Mouse (Mus musculus): ENCODE measurements around the gene Bcar3. TPM values are rescaled to one million over a fixed set of nuclear protein-coding genes. Genes with fewer than 3 reads are reported as not detected.

Bcar3 gene
- total RNA-seq, 2 experiments from 2014 or later = 0.34 TPM; not detected in 1

DNA sequence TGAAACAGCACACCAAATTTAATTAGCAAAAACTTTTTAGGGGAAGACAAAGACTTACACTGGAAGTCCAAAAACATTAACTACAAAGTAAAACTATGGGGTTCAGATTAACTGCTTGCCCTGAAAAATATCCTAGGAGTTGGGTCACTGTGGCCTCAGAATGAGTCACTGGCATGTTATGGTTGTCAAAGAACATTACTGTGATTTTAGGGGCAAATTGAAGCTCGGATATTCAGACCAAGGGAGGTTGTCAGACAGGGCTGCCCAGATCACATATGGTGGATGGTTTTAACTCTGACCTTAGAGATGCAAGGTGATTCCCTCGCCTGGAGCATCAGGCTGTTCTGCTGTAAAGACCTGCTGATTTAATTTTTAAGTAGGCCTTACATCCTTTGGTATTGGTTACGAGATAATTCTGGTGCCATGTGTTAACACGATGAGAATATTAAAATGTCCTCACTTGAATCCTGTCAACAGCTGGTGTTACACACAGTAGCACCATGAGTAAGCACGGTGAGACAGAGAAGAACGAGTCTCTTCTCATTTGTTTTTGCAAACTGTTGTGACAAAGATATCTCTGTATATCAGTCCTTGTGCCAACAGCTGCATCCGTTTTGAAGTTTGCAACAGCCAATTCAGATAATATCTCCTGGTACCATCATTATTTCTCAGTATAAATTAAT is 144.3 kb downstream of the Bcar3 start:
- ATAC-seq (replicated peaks; ENCODE audit: low FRiP score, poor library complexity, severe bottlenecking) = no peak

DNA sequence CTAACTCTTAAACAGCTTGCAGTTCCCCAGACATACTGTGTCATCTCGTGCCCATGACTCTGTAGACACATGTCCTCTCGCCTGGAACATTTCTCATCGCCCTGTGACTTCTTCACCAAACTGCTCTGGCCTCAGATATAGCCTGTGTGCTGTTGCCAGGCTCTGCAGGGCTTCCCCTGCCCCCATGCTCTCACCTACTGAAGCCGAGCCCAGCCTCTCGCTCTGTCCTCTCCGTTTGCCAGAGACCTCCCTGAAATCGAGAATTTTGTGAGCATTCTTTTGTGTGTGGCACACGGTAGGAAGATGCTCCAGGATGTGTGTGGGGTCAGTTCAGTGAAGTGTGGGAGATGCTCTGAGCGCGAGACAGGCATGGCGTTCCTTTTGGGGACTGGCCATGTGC is 151.8 kb downstream of the Bcar3 start:
- no peak for ATAC-seq (replicated peaks; ENCODE audit: low FRiP score, poor library complexity, severe bottlenecking)

GRCm38 (mm10) chr3:122446678-122447077 is 152.7 kb downstream of the Bcar3 start:
- ATAC-seq (replicated peaks; ENCODE audit: low FRiP score, poor library complexity, severe bottlenecking) = no peak

- no peak for ATAC-seq (replicated peaks; ENCODE audit: low FRiP score, poor library complexity, severe bottlenecking)
Observed at GRCm38 (mm10) chr3:122448196-122448595, 154.3 kb downstream of the Bcar3 start.

GRCm38 (mm10) chr3:122450041-122450440 is 156.1 kb downstream of the Bcar3 start:
- no peak for ATAC-seq (replicated peaks; ENCODE audit: low FRiP score, poor library complexity, severe bottlenecking)

GRCm38 (mm10) chr3:122453875-122454274 is 159.9 kb downstream of the Bcar3 start:
- no peak for ATAC-seq (replicated peaks; ENCODE audit: low FRiP score, poor library complexity, severe bottlenecking)

GRCm38 (mm10) chr3:122456156-122456555 is 162.2 kb downstream of the Bcar3 start:
- ATAC-seq (replicated peaks; ENCODE audit: low FRiP score, poor library complexity, severe bottlenecking) = no peak

DNA sequence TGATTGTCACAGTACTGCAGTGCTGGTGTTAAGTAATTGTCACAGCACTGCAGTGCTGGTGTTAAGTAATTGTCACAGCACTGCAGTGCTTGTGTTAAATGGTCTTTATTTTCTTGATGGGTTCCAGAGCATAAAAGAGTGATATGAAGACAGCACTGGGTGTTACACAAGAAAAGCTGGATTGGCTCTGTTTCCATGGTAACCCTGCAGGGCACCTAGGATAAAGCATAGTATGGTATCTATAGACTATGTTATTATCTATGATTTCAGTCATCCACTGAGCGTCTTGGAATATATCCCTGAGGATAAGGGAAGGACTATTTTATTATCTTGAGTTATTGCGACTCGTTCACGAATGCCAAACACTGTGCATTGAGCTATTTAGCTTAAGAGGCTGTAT is 162.9 kb downstream of the Bcar3 start:
- ATAC-seq (replicated peaks; ENCODE audit: low FRiP score, poor library complexity, severe bottlenecking) = no peak

DNA sequence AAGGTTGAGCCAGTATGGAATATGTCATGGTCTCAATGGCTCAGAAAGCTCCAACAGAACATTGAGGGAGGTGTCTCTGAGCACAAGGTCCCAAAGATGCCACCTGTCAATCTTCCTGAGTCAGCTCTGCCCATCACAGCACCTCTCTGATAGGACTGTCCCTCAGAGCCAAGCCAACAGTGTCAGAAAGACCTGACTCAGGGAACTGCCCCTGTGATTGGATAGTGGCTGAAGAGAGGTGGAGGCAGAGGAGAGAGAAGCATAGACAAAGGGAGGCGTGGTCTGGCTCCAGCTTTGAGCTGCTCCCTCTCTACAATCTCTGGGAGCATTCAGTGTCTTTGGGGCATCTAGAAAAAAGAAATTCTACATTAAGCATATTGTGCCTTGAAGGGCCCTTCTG is 163.8 kb downstream of the Bcar3 start:
- ATAC-seq (replicated peaks; ENCODE audit: low FRiP score, poor library complexity, severe bottlenecking) = no peak

DNA sequence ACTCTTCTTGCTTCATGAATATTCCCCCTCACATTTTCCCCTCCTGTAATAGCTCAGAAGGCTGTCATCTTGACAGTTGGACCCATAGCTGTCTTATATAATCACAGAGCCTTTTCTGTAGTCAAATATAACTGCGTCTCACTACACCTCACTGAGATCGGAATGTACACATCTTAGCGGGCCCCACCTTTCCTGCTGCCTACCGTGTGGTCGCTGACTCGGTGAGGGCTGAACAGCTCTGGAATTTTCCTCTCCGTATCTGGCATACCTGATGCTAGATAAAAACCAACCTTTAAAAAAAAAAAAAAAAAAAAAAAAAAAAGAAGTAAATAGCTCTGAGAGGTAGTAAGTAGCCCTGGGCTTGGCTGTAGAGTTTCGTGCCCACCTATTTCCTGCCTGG is 164.8 kb downstream of the Bcar3 start:
- no peak for ATAC-seq (replicated peaks; ENCODE audit: low FRiP score, poor library complexity, severe bottlenecking)

- ATAC-seq (replicated peaks; ENCODE audit: low FRiP score, poor library complexity, severe bottlenecking) = no peak
Observed at GRCm38 (mm10) chr3:122460848-122461511, 167.0 kb downstream of the Bcar3 start.

GRCm38 (mm10) chr3:122461512-122461881 is 167.6 kb downstream of the Bcar3 start:
- ATAC-seq (replicated peaks; ENCODE audit: low FRiP score, poor library complexity, severe bottlenecking) = no peak

DNA sequence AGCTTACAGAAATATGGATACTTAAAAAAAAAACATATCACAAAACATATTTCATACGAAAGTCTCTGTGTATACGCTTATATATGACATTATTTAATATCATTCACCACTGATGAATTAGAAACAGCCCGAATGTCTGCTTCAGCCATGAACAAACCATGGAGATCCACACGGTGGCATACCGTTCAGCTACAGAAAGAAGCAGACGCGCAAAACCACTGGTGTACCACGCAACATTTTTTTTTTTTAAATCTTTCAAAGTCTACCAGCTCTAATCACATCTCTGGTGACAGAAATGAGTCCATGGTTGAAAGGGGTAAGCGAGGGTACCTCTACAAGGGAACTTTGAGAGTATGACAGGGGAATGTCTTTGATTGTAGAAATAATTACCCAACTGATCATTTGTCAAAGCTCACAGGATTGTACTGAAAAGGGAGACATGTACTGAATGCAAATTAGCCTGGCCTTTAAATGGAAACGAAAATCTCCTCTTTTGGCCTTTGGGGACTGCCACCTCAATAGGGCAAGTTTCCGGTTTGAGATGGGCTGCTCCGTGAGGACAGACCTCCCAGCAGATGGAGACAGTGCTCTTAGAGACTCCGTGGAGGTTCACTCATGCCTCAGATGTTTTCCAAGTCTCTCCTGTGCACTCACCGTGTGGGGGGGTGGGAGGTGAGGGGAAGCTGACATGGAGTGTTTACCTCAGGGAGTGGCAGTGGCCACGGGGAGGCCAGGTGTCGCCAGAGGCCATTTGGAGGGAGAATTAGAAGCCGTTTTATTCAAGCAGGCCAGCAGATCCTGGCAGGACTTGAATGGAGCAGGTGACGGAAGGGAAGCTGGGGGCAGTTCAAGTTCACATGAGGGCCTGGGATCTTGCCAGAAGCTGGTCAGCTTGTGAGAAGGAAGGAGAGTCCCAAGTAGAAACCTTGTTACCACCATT is 168.3 kb downstream of the Bcar3 start:
- ATAC-seq (replicated peaks; ENCODE audit: low FRiP score, poor library complexity, severe bottlenecking) = no peak

DNA sequence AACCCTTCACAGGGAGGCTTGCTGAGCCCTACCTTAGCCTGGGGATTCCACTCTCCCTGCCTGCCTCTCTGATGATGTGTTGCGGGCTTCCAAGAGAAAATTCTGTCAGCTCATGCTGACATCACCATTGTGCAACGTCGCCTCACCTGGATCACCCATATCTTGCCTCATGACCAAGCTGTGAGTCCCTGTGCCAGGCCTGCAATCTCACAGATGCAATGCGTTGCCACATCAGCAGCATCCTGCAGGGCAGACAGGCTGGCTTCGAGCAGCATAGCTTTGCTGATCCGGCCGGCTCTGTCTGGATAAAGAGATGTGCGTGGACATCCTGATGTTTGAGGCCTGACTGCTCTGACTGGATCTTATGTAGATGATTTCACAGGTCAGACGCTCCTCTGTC is 169.2 kb downstream of the Bcar3 start:
- no peak for ATAC-seq (replicated peaks; ENCODE audit: low FRiP score, poor library complexity, severe bottlenecking)

DNA sequence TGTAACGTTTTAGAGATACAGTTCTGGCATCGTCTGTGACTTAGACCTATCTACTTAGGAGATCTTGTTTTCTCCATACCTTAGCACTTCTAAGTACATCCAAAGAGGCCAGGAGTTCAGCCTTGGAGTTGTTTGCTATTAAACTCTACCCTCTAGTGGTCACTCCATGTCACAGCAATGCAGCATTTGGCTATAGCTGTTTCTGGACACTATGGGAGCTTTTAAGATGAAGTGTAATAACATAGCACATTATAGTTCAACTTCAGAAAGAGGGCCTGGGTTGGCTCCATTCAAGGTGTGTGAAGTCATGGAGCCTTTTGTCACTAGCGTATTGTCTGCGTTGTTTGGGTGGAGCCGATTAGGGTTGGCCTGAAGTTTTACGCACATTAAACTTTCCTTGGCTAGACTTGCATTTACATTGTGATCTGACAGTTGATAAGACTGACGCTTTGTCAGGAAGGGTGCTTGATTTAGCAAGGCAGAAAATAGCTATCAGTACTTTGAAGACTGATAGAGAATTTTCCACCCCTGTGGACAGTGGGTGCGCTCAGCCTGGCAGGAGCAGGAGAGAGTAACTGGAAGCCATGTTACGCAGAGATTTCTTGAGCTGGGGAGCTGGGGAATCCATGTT is 172.3 kb downstream of the Bcar3 start:
- ATAC-seq (replicated peaks; ENCODE audit: low FRiP score, poor library complexity, severe bottlenecking) = no peak

DNA sequence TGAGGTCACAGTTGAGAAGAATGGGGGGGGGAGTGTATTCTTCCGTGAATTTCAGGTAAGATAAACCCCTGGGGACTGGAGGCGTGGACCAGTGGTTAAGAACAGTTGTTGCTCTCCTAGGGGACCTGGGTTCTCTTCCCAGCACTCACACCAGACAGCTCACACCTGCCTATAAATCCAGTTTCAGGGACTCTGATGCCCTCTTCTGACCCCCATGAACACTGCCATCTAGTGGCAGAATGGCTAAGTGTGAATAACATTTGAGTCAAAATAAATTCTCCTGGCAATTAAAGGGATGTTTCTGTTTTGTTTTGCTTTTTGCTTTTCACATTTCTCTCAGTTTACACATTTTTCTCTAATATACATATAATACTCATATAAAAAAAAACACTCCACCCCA is 174.0 kb downstream of the Bcar3 start:
- ATAC-seq (replicated peaks; ENCODE audit: low FRiP score, poor library complexity, severe bottlenecking) = 0 out of 2 replicates have a peak, but pooled peaks have one; percentile 39

DNA sequence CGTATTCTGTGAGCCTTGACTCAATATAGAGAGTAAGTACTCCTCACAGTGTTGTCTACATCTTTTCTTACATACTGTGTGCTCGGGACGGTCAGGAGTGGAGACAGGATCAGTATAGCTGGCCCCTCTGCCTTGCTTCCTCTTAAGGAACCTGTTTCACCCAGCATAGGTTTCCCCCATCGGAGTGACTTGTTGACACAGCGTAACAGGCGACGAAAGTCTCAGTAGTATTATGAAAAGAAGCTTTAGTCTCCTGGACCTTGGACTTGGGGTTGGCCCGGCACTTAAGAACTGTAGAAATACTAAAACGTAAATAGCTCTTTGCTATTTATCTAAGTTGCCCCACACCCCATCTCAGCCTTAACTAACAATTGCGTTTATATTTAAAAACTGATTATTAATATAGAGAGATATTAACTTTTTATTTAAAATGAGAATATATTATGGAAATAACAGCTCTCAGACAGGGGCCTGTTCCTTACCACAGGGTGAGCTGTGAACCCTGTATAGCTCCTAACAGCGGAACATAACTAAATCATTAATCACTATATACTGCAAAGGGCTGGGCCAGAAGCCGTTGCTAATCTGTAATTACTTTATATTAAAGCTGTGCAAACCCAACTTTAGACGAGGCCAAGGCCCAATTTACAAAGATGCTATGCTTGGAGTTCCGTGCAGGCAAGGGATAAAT is 176.5 kb downstream of the Bcar3 start:
- no peak for ATAC-seq (replicated peaks; ENCODE audit: low FRiP score, poor library complexity, severe bottlenecking)

GRCm38 (mm10) chr3:122471017-122471721 is 177.2 kb downstream of the Bcar3 start:
- ATAC-seq (replicated peaks; ENCODE audit: low FRiP score, poor library complexity, severe bottlenecking) = no peak

DNA sequence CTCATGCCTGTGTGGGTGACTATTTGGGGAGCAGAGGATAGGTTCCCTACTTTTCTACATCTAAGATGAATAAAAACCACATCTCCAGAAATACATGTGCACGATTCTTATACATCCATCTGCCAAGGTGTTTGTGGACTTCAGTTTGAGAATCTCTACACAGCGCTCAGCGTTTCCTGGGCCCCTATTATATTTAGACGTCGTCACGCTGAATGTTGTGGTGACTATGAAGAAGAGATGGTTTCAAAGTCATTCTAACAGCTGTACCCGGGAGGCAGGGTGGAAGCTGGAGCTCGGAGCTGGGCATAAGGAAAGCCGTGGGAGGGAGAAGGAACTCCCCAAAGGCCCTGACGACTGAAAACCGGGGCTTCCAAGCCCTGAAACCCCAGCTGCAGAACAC is 178.5 kb downstream of the Bcar3 start:
- no peak for ATAC-seq (replicated peaks; ENCODE audit: low FRiP score, poor library complexity, severe bottlenecking)
